Mouse (Mus musculus) E14TG2a.4 (cell line): ENCODE data around the gene Tmem214.

Experiments used
- CTCF ChIP-seq: conservative IDR thresholded peaks from 2 replicates; pipeline ENCODE4 v1.5.1; 2014; ENCODE audit warnings: low read length
- NANOG ChIP-seq: IDR thresholded peaks from 2 replicates; pipeline ENCODE4 v1.6.1; 2014; ENCODE audit warnings: borderline replicate concordance, low read length, mixed read lengths

DNA sequence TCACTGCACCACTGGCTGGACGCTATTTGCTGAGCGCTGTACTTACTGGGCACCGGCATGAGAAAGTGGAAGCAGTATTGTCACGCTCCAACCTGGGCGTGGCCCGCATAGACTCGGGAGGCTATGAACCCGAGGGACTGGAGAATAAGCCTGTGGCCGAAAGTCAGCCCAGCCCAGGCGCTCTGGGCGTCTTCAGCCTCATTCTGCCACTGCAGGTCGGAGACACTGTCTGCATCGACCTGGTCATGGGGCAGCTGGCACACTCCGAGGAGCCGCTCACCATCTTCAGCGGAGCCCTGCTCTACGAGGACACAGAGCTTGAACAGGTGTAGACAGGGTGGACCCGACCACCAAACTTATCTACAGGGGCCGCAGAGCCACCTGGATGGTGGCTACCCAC, 52.8 kb downstream of the Tmem214 start:
- no peak for TF ChIP-seq CTCF
- TF ChIP-seq NANOG: no peak
